Mouse (Mus musculus): ENCODE results near the gene Ndufc2. TPM values are rescaled to one million over a fixed set of nuclear protein-coding genes. Genes with fewer than 3 reads are reported as not detected.

Ndufc2 gene
- polyA plus RNA-seq, 1 experiment from 2014 or later = 469 TPM

DNA sequence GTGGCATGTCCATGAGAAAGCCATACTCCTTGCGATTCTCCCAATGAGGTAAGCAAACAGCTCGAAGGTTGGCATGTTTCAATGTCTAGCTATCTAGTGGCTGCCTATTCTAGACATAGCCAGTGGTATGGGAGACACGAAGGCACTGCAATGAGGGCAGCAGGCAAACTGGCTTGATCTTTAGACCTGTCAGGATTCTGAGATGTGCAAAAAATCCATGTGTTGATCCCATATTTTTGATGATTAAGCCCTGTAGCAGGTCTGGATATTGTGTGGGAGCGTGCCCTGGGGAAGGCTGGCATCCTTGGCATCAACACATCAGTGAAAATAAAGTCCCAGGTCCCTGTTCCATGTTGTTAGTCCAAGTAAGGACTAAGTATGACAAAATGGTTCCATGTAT is 11.3 kb upstream of the Ndufc2 start:
- H3K9ac ChIP-seq = no peak overlapping the region
- no peak overlapping the region for H3K4me3 ChIP-seq
- 94% methylated on average over 4 of the region's 4 CpGs for WGBS
- H3K27ac ChIP-seq (replicated peaks) = no peak overlapping the region
- peaks cover 93% of the 10 kb centered on the region for H3K36me3 ChIP-seq
- no peak for ATAC-seq (ENCODE audit: extremely low read depth, insufficient number of reproducible peaks, low FRiP score, low TSS enrichment)
- H3K27me3 ChIP-seq (replicated peaks) = no peaks in the 10 kb centered on the region
- no peak overlapping the region for H3K4me2 ChIP-seq
- H3K9me3 ChIP-seq = no peaks in the 10 kb centered on the region
- no peaks in the 10 kb centered on the region for H3K4me1 ChIP-seq

GRCm38 (mm10) chr7:97391293-97392078 is 8.3 kb upstream of the Ndufc2 start:
- no peak overlapping the region for H3K27ac ChIP-seq (replicated peaks)
- peaks cover 63% of the 10 kb centered on the region for H3K36me3 ChIP-seq
- no peaks in the 10 kb centered on the region for H3K9me3 ChIP-seq
- H3K9ac ChIP-seq = no peak overlapping the region
- H3K27me3 ChIP-seq (replicated peaks) = no peaks in the 10 kb centered on the region
- WGBS = 78% methylated on average over 13 of the region's 13 CpGs
- no peak overlapping the region for H3K4me2 ChIP-seq
- no peaks in the 10 kb centered on the region for H3K4me1 ChIP-seq
- no peak overlapping the region for H3K4me3 ChIP-seq
- ATAC-seq (ENCODE audit: extremely low read depth, insufficient number of reproducible peaks, low FRiP score, low TSS enrichment) = no peak

GRCm38 (mm10) chr7:97392079-97392445 is 7.7 kb upstream of the Ndufc2 start:
- no peak for ATAC-seq (ENCODE audit: extremely low read depth, insufficient number of reproducible peaks, low FRiP score, low TSS enrichment)
- no peak overlapping the region for H3K27ac ChIP-seq (replicated peaks)
- 79% methylated on average over 6 of the region's 6 CpGs for WGBS

DNA sequence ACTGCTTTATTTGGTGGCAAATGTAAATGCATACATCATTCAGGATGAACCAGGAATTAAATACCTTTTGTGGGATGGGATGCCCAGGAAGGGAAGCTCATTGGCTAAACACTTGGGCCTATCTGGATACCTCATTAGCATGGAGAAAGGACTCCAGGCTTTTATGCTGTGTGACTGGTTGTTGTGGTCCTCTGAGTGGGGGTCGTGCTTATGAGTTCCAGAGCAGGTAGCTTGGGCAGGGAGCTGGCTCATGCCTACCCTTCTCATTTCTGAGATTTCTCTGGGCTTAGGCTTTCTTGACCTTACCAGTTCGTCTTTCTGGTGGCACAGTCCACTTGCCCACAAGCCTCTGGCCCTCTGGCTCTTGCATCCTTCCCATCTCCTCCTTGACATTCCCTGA is 5.4 kb upstream of the Ndufc2 start:
- no peak overlapping the region for H3K9ac ChIP-seq
- H3K4me3 ChIP-seq = no peak overlapping the region
- no peak overlapping the region for H3K4me2 ChIP-seq
- H3K9me3 ChIP-seq = no peaks in the 10 kb centered on the region
- no peak for ATAC-seq (ENCODE audit: extremely low read depth, insufficient number of reproducible peaks, low FRiP score, low TSS enrichment)
- no peaks in the 10 kb centered on the region for H3K27me3 ChIP-seq (replicated peaks)
- H3K27ac ChIP-seq (replicated peaks) = no peak overlapping the region
- H3K36me3 ChIP-seq = peaks cover 36% of the 10 kb centered on the region
- 63% methylated on average over 2 of the region's 2 CpGs for WGBS
- H3K4me1 ChIP-seq = no peaks in the 10 kb centered on the region; the same call in 1 of the 2 replicates

More at GRCm38 (mm10) chr7:97392079-97392445, 7.7 kb upstream of the Ndufc2 start:
- H3K36me3 ChIP-seq = peaks cover 58% of the 10 kb centered on the region
- no peaks in the 10 kb centered on the region for H3K27me3 ChIP-seq (replicated peaks)
- no peaks in the 10 kb centered on the region for H3K9me3 ChIP-seq
- H3K4me2 ChIP-seq = no peak overlapping the region
- no peak overlapping the region for H3K4me3 ChIP-seq
- no peak overlapping the region for H3K9ac ChIP-seq
- no peaks in the 10 kb centered on the region for H3K4me1 ChIP-seq

DNA sequence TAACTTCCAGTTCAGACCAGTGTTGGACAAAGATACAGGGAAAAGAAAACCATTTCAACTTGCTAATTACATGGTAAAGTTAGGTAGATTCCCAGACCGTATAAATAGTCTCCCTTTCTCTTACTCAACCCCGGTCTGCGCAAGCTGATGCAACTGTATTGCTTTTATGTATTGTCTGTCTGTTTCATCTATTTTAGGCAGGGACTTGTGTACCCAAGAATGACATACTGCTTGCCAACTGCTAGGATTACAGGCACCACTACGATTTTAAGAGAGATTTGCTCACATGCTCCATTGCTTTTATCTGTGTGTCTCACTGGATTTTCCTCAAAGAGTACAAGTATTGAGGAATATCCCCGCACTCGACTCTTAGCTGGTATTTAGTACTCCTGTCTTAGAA is 860 bp upstream of the Ndufc2 start:
- peaks cover 24% of the 10 kb centered on the region for H3K36me3 ChIP-seq
- no peak overlapping the region for H3K4me2 ChIP-seq
- H3K27ac ChIP-seq (replicated peaks) = no peak overlapping the region
- H3K9ac ChIP-seq = no peak overlapping the region
- no peaks in the 10 kb centered on the region for H3K27me3 ChIP-seq (replicated peaks)
- no peak for ATAC-seq (ENCODE audit: extremely low read depth, insufficient number of reproducible peaks, low FRiP score, low TSS enrichment)
- no peak overlapping the region for H3K4me3 ChIP-seq
- no peaks in the 10 kb centered on the region for H3K9me3 ChIP-seq
- H3K4me1 ChIP-seq = peaks cover 22% of the 10 kb centered on the region
- WGBS = 87% methylated on average over 6 of the region's 6 CpGs

DNA sequence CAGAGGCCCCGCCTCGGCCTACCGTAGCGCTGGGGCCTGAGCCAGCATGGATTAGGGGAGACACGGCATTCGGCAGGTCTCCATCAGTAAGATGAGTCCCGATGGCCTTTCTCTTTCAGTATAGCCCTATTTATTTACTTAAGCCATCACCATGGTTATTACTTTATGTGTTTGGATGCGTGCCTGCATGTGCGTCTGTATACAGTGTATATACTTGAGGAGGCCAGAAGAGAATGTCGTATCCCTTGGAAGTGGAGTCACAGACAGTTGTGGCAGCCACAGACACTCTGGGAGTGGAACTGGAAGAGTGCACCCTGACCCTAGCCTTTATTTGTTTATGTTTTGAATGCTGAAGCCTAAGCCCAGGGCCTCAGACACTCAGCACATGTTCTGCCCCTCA is 7.3 kb downstream of the Ndufc2 start:
- ATAC-seq (ENCODE audit: extremely low read depth, insufficient number of reproducible peaks, low FRiP score, low TSS enrichment) = no peak
- peaks cover 72% of the 10 kb centered on the region for H3K36me3 ChIP-seq

DNA sequence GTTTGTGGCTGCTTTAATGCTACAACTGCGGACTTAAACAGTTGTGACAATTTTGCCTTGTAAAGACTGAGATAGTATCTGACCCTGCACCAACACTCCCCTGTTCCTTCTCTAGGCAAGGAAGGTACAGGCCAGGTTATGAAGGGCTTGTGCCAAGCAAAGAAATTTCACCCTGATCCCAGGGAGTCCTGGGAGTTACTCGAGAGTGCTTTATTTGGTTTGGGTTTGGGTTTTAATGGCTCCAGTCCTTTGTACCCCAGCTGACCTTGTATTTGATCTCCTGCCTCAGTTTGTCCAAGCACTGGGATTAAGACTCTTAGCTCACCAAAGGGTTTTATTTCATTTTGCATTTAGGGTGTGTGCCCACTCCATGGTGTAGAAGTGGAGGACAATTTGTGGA is 11.3 kb downstream of the Ndufc2 start:
- Histone ChIP-seq H3K27ac (replicated peaks) (no peak overlapping the region), H3K36me3 (peaks cover 56% of the 10 kb centered on the region), H3K9ac (no peak overlapping the region), H3K4me1 (peaks cover 16% of the 10 kb centered on the region), H3K4me2 (no peak overlapping the region), H3K27me3 (replicated peaks) (no peaks in the 10 kb centered on the region), H3K4me3 (no peak overlapping the region), H3K9me3 (no peaks in the 10 kb centered on the region)
- whole genome bisulfite sequencing = 96% methylated on average over 2 of the region's 2 CpGs
- no peak for ATAC-seq (ENCODE audit: extremely low read depth, insufficient number of reproducible peaks, low FRiP score, low TSS enrichment)

More for the DNA sequence above, 7.3 kb downstream of the Ndufc2 start:
- WGBS = 87% methylated on average over 10 of the region's 10 CpGs
- no peaks in the 10 kb centered on the region for H3K27me3 ChIP-seq (replicated peaks)
- H3K4me2 ChIP-seq = no peak overlapping the region
- H3K4me3 ChIP-seq = no peak overlapping the region
- H3K9ac ChIP-seq = no peak overlapping the region
- no peaks in the 10 kb centered on the region for H3K9me3 ChIP-seq
- 0 out of 2 replicates have a peak, but pooled peaks cover 5% of the 10 kb centered on the region for H3K4me1 ChIP-seq
- no peak overlapping the region for H3K27ac ChIP-seq (replicated peaks)

DNA sequence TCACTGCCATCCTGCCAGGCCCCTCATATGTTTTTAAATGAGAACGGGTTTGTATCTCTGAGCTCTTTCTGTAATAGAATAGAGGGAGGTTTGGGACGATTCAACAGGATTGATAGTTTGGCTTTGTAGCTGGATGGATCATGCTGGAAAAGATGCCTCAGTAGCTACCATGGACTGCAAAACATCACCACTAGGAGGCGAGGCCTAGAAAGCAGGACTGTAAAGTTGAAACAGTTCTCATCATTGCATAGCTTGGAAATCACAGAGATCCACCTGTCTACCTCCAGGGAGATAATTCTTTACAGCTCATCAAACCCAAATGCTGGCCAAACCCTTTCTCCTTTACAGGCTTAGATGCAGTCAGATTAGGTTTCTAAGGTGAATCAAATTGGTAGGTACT is 11.8 kb downstream of the Ndufc2 start:
- Histone ChIP-seq H3K27me3 (replicated peaks) (no peaks in the 10 kb centered on the region), H3K4me3 (no peak overlapping the region), H3K27ac (replicated peaks) (no peak overlapping the region), H3K4me1 (peaks cover 16% of the 10 kb centered on the region), H3K9ac (no peak overlapping the region), H3K9me3 (no peaks in the 10 kb centered on the region), H3K36me3 (peaks cover 55% of the 10 kb centered on the region), H3K4me2 (no peak overlapping the region)
- ATAC-seq (ENCODE audit: extremely low read depth, insufficient number of reproducible peaks, low FRiP score, low TSS enrichment) = no peak
- 74% methylated on average over 3 of the region's 3 CpGs for WGBS

DNA sequence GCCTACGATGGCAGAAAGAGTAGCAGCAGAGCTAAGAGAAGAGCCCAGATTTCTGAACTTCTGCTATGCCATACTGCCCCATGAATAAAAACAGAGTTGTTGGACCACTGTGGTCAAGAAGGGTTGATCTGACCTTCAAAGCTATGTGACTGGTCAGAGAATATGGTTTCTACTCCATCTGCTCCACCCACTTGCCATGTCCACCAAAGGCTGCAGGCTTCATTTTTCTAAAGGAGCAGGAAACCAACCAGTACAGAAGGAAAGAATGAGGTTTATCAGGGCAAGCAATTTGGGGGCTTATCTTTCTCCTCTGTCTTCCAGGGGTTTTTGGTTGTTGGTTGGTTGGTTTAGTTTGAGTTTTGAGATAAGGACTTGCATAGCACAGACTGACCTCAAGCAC is 14.2 kb downstream of the Ndufc2 start:
- WGBS = 96% methylated on average over 1 of the region's 1 CpGs

GRCm38 (mm10) chr7:97414426-97414825 is 14.6 kb downstream of the Ndufc2 start:
- no peaks in the 10 kb centered on the region for H3K27me3 ChIP-seq (replicated peaks)

More for the DNA sequence above, 14.2 kb downstream of the Ndufc2 start:
- Histone ChIP-seq H3K27ac (replicated peaks) (no peak overlapping the region), H3K4me2 (no peak overlapping the region), H3K4me3 (no peak overlapping the region), H3K27me3 (replicated peaks) (no peaks in the 10 kb centered on the region), H3K4me1 (peaks cover 32% of the 10 kb centered on the region), H3K9ac (no peak overlapping the region), H3K9me3 (no peaks in the 10 kb centered on the region), H3K36me3 (peaks cover 31% of the 10 kb centered on the region)
- ATAC-seq (ENCODE audit: extremely low read depth, insufficient number of reproducible peaks, low FRiP score, low TSS enrichment) = no peak

GRCm38 (mm10) chr7:97414915-97415687 is 15.3 kb downstream of the Ndufc2 start:
- no peaks in the 10 kb centered on the region for H3K9me3 ChIP-seq
- no peak for ATAC-seq (ENCODE audit: extremely low read depth, insufficient number of reproducible peaks, low FRiP score, low TSS enrichment)
- WGBS = 51% methylated on average over 9 of the region's 9 CpGs
- H3K27ac ChIP-seq (replicated peaks) = no peak overlapping the region
- H3K4me1 ChIP-seq = peaks cover 36% of the 10 kb centered on the region
- no peak overlapping the region for H3K4me3 ChIP-seq
- peaks cover 20% of the 10 kb centered on the region for H3K36me3 ChIP-seq
- no peaks in the 10 kb centered on the region for H3K27me3 ChIP-seq (replicated peaks)
- no peak overlapping the region for H3K9ac ChIP-seq
- no peak overlapping the region for H3K4me2 ChIP-seq

More at GRCm38 (mm10) chr7:97414426-97414825, 14.6 kb downstream of the Ndufc2 start:
- WGBS = 54% methylated on average over 1 of the region's 1 CpGs
- no peak overlapping the region for H3K4me3 ChIP-seq
- no peaks in the 10 kb centered on the region for H3K9me3 ChIP-seq
- no peak for ATAC-seq (ENCODE audit: extremely low read depth, insufficient number of reproducible peaks, low FRiP score, low TSS enrichment)
- H3K9ac ChIP-seq = no peak overlapping the region
- no peak overlapping the region for H3K4me2 ChIP-seq
- no peak overlapping the region for H3K27ac ChIP-seq (replicated peaks)
- peaks cover 36% of the 10 kb centered on the region for H3K4me1 ChIP-seq
- H3K36me3 ChIP-seq = peaks cover 27% of the 10 kb centered on the region

Measured in heart, embryonic 13.5 days (tissue).